Mouse (Mus musculus) gastrocnemius, adult 8-10 months (tissue): Measurements from ENCODE around the gene Nfe2. TPM values are rescaled to one million over a fixed set of nuclear protein-coding genes. Genes with fewer than 3 reads are reported as not detected.

Source experiments
- DNase-seq, 2 experiments: peaks; one replicate each; pipeline ENCODE4 v3.0.0; 2022; ENCODE audit warnings: low spot score in 2 of 2
- total RNA-seq, 4 experiments: library from RNA; stranded (reverse); gene quantifications; 2 replicates each; pipeline ENCODE4 v1.2.4; 2022

Nfe2 gene
- total RNA-seq, result not detected

GRCm38 (mm10) chr15:103257790-103258728 is at the start of gene Nfe2:
Gene Nfe2, minus strand, starts transcription at chr15:103258403.
- peak; percentile 37 to 44 for DNase-seq

GRCm38 (mm10) chr15:103307125-103307524 is 48.9 kb upstream of the Nfe2 start:
- peak; percentile 89 to 90 for DNase-seq

GRCm38 (mm10) chr15:103305792-103306645 is 47.8 kb upstream of the Nfe2 start:
- DNase-seq, result no peak

GRCm38 (mm10) chr15:103305070-103305678 is 47.0 kb upstream of the Nfe2 start:
- peak; percentile 91 to 93 for DNase-seq

- DNase-seq, result no peak
Measured at GRCm38 (mm10) chr15:103304616-103304969, 46.4 kb upstream of the Nfe2 start.

GRCm38 (mm10) chr15:103303916-103304615 is 45.9 kb upstream of the Nfe2 start:
- no peak for DNase-seq

- no peak for DNase-seq
Measured at GRCm38 (mm10) chr15:103302341-103303021, 44.3 kb upstream of the Nfe2 start.

- no peak for DNase-seq
Measured at GRCm38 (mm10) chr15:103301547-103302340, 43.5 kb upstream of the Nfe2 start.

GRCm38 (mm10) chr15:103301046-103301445 is 42.8 kb upstream of the Nfe2 start:
- no peak for DNase-seq

- no peak for DNase-seq
Measured at GRCm38 (mm10) chr15:103300560-103300959, 42.4 kb upstream of the Nfe2 start.

- no peak for DNase-seq
Measured at GRCm38 (mm10) chr15:103300067-103300471, 41.9 kb upstream of the Nfe2 start.

GRCm38 (mm10) chr15:103299644-103300043 is 41.4 kb upstream of the Nfe2 start:
- no peak for DNase-seq

- DNase-seq, result no peak
Measured at GRCm38 (mm10) chr15:103298861-103299616, 40.8 kb upstream of the Nfe2 start.

- no peak for DNase-seq
Measured at GRCm38 (mm10) chr15:103298026-103298425, 39.8 kb upstream of the Nfe2 start.

GRCm38 (mm10) chr15:103297313-103297712 is 39.1 kb upstream of the Nfe2 start:
- no peak for DNase-seq

GRCm38 (mm10) chr15:103295851-103296250 is 37.6 kb upstream of the Nfe2 start:
- DNase-seq, result no peak

GRCm38 (mm10) chr15:103294649-103295048 is 36.4 kb upstream of the Nfe2 start:
- no peak for DNase-seq

- DNase-seq, result no peak
Measured at GRCm38 (mm10) chr15:103293375-103293774, 35.2 kb upstream of the Nfe2 start.
